Mouse (Mus musculus) left cerebral cortex, adult 8-10 months (tissue): ENCODE results near the gene Lrch4. TPM values are rescaled to one million over a fixed set of nuclear protein-coding genes. Genes with fewer than 3 reads are reported as not detected.
"Not testable (repeated sequence)": the region's sequence is repeated elsewhere in the genome, so short reads cannot be mapped to it uniquely, and the experiment has no call there.

Experiments
- DNase-seq, 2 experiments: peaks; one replicate each; pipeline ENCODE4 v3.0.0; 2022; ENCODE audit warnings: low spot score in 2 of 2
- total RNA-seq, 4 experiments: library from RNA; stranded (reverse); gene quantifications; 2 replicates each; pipeline ENCODE4 v1.2.4; 2022

Lrch4 gene
- total RNA-seq, 4 experiments from 2014 or later: 9.5 to 18.0 (median 16.0) TPM

GRCm38 (mm10) chr5:137613076-137613475 is 15.8 kb upstream of the Lrch4 start:
- no peak for DNase-seq

- no peak for DNase-seq
Observed at GRCm38 (mm10) chr5:137613550-137613949, 15.4 kb upstream of the Lrch4 start, which contains the start of gene Pcolce. Gene Pcolce (minus strand): TSS chr5:137613784.

- not testable (repeated sequence) for DNase-seq
Observed at GRCm38 (mm10) chr5:137614921-137615320, 14.0 kb upstream of the Lrch4 start.

- DNase-seq: no peak
Observed at GRCm38 (mm10) chr5:137615347-137615746, 13.6 kb upstream of the Lrch4 start.

- DNase-seq: no peak
Observed at GRCm38 (mm10) chr5:137623937-137624530, 4.9 kb upstream of the Lrch4 start.

- DNase-seq: no peak
Observed at GRCm38 (mm10) chr5:137627991-137628390, 930 bp upstream of the Lrch4 start.

GRCm38 (mm10) chr5:137629306-137629721 is 393 bp downstream of the Lrch4 start:
- DNase-seq: no peak

- no peak for DNase-seq
Observed at GRCm38 (mm10) chr5:137629906-137630545, 1.1 kb downstream of the Lrch4 start.

GRCm38 (mm10) chr5:137630602-137631001 is 1.7 kb downstream of the Lrch4 start:
- DNase-seq: no peak

- DNase-seq: peak in 1 of 2 experiments; percentile 44
Observed at GRCm38 (mm10) chr5:137631171-137631570, 2.2 kb downstream of the Lrch4 start.

- no peak for DNase-seq
Observed at GRCm38 (mm10) chr5:137631591-137631990, 2.7 kb downstream of the Lrch4 start.

- DNase-seq: no peak
Observed at GRCm38 (mm10) chr5:137633397-137634084, 4.6 kb downstream of the Lrch4 start.

GRCm38 (mm10) chr5:137639472-137639871 is 10.6 kb downstream of the Lrch4 start:
- DNase-seq: no peak

GRCm38 (mm10) chr5:137641054-137641453 is 12.1 kb downstream of the Lrch4 start, which contains the start of gene Sap25:
Gene Sap25 (plus strand): TSS chr5:137641334.
- DNase-seq: no peak

GRCm38 (mm10) chr5:137642886-137643285 is 14.0 kb downstream of the Lrch4 start:
- no peak for DNase-seq

- DNase-seq: no peak
Observed at GRCm38 (mm10) chr5:137644484-137644883, 15.6 kb downstream of the Lrch4 start.

- no peak for DNase-seq
Observed at GRCm38 (mm10) chr5:137645091-137645651, 16.2 kb downstream of the Lrch4 start.

- DNase-seq: no peak
Observed at GRCm38 (mm10) chr5:137645652-137646091, 16.8 kb downstream of the Lrch4 start, which contains the start of gene Irs3. Gene Irs3 (minus strand): TSS chr5:137645714.

GRCm38 (mm10) chr5:137647827-137648601 is 19.1 kb downstream of the Lrch4 start:
- DNase-seq: no peak

GRCm38 (mm10) chr5:137649251-137649650 is 20.3 kb downstream of the Lrch4 start:
- no peak for DNase-seq
